Mouse (Mus musculus) stomach, embryonic 14.5 days (tissue): ENCODE measurements around the gene Hilpda. TPM values are rescaled to one million over a fixed set of nuclear protein-coding genes. Genes with fewer than 3 reads are reported as not detected.

Experiments
- ATAC-seq: fragments of 200-750 bp; cut with Nextera tagmentation; 2 replicates; pipeline ENCODE4 v1.8.0; 2017; ENCODE audit warnings: low read depth, moderate TSS enrichment; ENCODE audit not compliant: insufficient number of reproducible peaks, insufficient read depth, low FRiP score
- H3K27ac ChIP-seq: fragments of 300-500 bp; sonication (generic); 2 replicates; pipeline ENCODE4 v1.5.1; 2014; ENCODE audit warnings: mild to moderate bottlenecking, low read length, moderate library complexity, mixed read lengths
- H3K27me3 ChIP-seq: fragments of 300-500 bp; sonication (generic); 2 replicates; pipeline ENCODE4 v1.6.1; 2014; ENCODE audit warnings: low read length, control low read depth, mixed read lengths; ENCODE audit not compliant: control insufficient read depth, insufficient read depth
- H3K36me3 ChIP-seq: fragments of 300-500 bp; sonication (generic); 2 replicates; pipeline ENCODE4 v1.6.1; 2014; ENCODE audit warnings: mild to moderate bottlenecking, control low read depth, low read length, moderate library complexity, mixed read lengths; ENCODE audit not compliant: control insufficient read depth, insufficient read depth
- H3K4me1 ChIP-seq: fragments of 300-500 bp; sonication (generic); 2 replicates; pipeline ENCODE4 v1.6.1; 2014; ENCODE audit warnings: low read length, control low read depth, mixed read lengths; ENCODE audit not compliant: control insufficient read depth, insufficient read depth
- H3K4me2 ChIP-seq: fragments of 300-500 bp; sonication (generic); replicated peaks from 2 replicates; pipeline ENCODE4 v1.6.1; 2014; ENCODE audit warnings: low read depth, low read length, control low read depth
- H3K4me3 ChIP-seq: fragments of 300-500 bp; sonication (generic); 2 replicates; pipeline ENCODE4 v1.5.1; 2014; ENCODE audit warnings: low read depth, low read length, control low read depth
- H3K9ac ChIP-seq: fragments of 300-500 bp; sonication (generic); replicated peaks from 2 replicates; pipeline ENCODE4 v1.6.1; 2014; ENCODE audit warnings: low read depth, mild to moderate bottlenecking, control low read depth, low read length, moderate library complexity, mixed read lengths
- H3K9me3 ChIP-seq: fragments of 300-500 bp; sonication (generic); 2 replicates; pipeline ENCODE4 v1.6.1; 2016; ENCODE audit warnings: low read depth, low read length, control low read depth; ENCODE audit not compliant: control insufficient read depth
- WGBS: fragments of 180-500 bp; shearing (Covaris S2); extraction: QIAGEN DNeasy Blood & Tissue Kit; methylation state at CpG from one replicate; pipeline ENCODE4 v1.1.7; 2014; 5-methylcytosine and 5-hydroxymethylcytosine counted together
- polyA plus RNA-seq: library from polyadenylated mRNA; unstranded; fragments of >200 nt; fragmentation: Nextera tagmentation; extraction: Ambion mirVana; gene quantifications from 2 replicates; pipeline ENCODE4 v1.2.1, GENCODE M21; 2014

Hilpda gene
- polyA plus RNA-seq, 1 experiment from 2014 or later = 40.1 TPM

- H3K27ac ChIP-seq = no peak overlapping the region
- no peak for ATAC-seq
- no peaks in the 10 kb centered on the region for H3K27me3 ChIP-seq
- H3K9ac ChIP-seq = no peak overlapping the region
- H3K4me2 ChIP-seq = no peak overlapping the region
- no peaks in the 10 kb centered on the region for H3K4me1 ChIP-seq
- 60% methylated on average over 6 of the region's 6 CpGs for WGBS
- no peak overlapping the region for H3K4me3 ChIP-seq
- H3K36me3 ChIP-seq = no peaks in the 10 kb centered on the region
- H3K9me3 ChIP-seq = no peaks in the 10 kb centered on the region
Measured at GRCm38 (mm10) chr6:29263650-29264455, 8.4 kb upstream of the Hilpda start.

GRCm38 (mm10) chr6:29264456-29264781 is 7.9 kb upstream of the Hilpda start:
- no peak overlapping the region for H3K27ac ChIP-seq
- no peaks in the 10 kb centered on the region for H3K4me1 ChIP-seq
- no peak overlapping the region for H3K9ac ChIP-seq
- no peak for ATAC-seq
- H3K9me3 ChIP-seq = no peaks in the 10 kb centered on the region
- no peaks in the 10 kb centered on the region for H3K27me3 ChIP-seq
- H3K4me2 ChIP-seq = no peak overlapping the region
- H3K36me3 ChIP-seq = no peaks in the 10 kb centered on the region
- WGBS = 78% methylated on average over 3 of the region's 3 CpGs
- no peak overlapping the region for H3K4me3 ChIP-seq

GRCm38 (mm10) chr6:29266936-29267335 is 5.4 kb upstream of the Hilpda start:
- Histone ChIP-seq H3K4me1 (peaks cover 9% of the 10 kb centered on the region), H3K9me3 (no peaks in the 10 kb centered on the region), H3K4me3 (no peak overlapping the region), H3K27ac (no peak overlapping the region), H3K9ac (no peak overlapping the region), H3K36me3 (no peaks in the 10 kb centered on the region), H3K4me2 (no peak overlapping the region), H3K27me3 (no peaks in the 10 kb centered on the region)
- ATAC-seq = no peak
- WGBS = 36% methylated on average over 4 of the region's 4 CpGs

- no peak overlapping the region for H3K27ac ChIP-seq
- no peak for ATAC-seq
- no peak overlapping the region for H3K9ac ChIP-seq
- peaks cover 15% of the 10 kb centered on the region for H3K4me1 ChIP-seq
- no peak overlapping the region for H3K4me2 ChIP-seq
- no peak overlapping the region for H3K4me3 ChIP-seq
- H3K9me3 ChIP-seq = no peaks in the 10 kb centered on the region
- WGBS = 58% methylated on average over 6 of the region's 6 CpGs
- no peaks in the 10 kb centered on the region for H3K36me3 ChIP-seq
- no peaks in the 10 kb centered on the region for H3K27me3 ChIP-seq
Measured at GRCm38 (mm10) chr6:29269006-29269668, 3.2 kb upstream of the Hilpda start.

GRCm38 (mm10) chr6:29270961-29271360 is 1.3 kb upstream of the Hilpda start:
- no peak for ATAC-seq
- no peaks in the 10 kb centered on the region for H3K27me3 ChIP-seq
- H3K27ac ChIP-seq = no peak overlapping the region
- no peak overlapping the region for H3K4me3 ChIP-seq
- no peaks in the 10 kb centered on the region for H3K9me3 ChIP-seq
- peaks cover 15% of the 10 kb centered on the region for H3K4me1 ChIP-seq
- no peak overlapping the region; the same call in 1 of the 2 replicates for H3K4me2 ChIP-seq
- H3K36me3 ChIP-seq = peaks cover 9% of the 10 kb centered on the region
- WGBS = 4% methylated on average over 8 of the region's 8 CpGs
- H3K9ac ChIP-seq = no peak overlapping the region

GRCm38 (mm10) chr6:29276746-29277145 is 4.5 kb downstream of the Hilpda start:
- no peaks in the 10 kb centered on the region for H3K27me3 ChIP-seq
- no peak overlapping the region for H3K4me3 ChIP-seq
- no peak overlapping the region for H3K9ac ChIP-seq
- H3K9me3 ChIP-seq = no peaks in the 10 kb centered on the region
- 68% methylated on average over 5 of the region's 5 CpGs for WGBS
- H3K27ac ChIP-seq = no peak overlapping the region
- H3K36me3 ChIP-seq = peaks cover 9% of the 10 kb centered on the region
- ATAC-seq = no peak
- H3K4me2 ChIP-seq = no peak overlapping the region
- 0 out of 2 replicates have a peak, but pooled peaks cover 7% of the 10 kb centered on the region for H3K4me1 ChIP-seq

GRCm38 (mm10) chr6:29278513-29279267 is 6.4 kb downstream of the Hilpda start:
- Histone ChIP-seq H3K4me3 (no peak overlapping the region), H3K36me3 (peaks cover 9% of the 10 kb centered on the region), H3K4me2 (no peak overlapping the region), H3K27me3 (no peaks in the 10 kb centered on the region), H3K9ac (no peak overlapping the region), H3K27ac (no peak overlapping the region), H3K4me1 (0 out of 2 replicates have a peak, but pooled peaks cover 5% of the 10 kb centered on the region), H3K9me3 (no peaks in the 10 kb centered on the region)
- peak; percentile 49; the same call in 1 of the 2 replicates for ATAC-seq
- 27% methylated on average over 8 of the region's 8 CpGs for WGBS

- Histone ChIP-seq H3K36me3 (peaks cover 9% of the 10 kb centered on the region), H3K27me3 (no peaks in the 10 kb centered on the region), H3K27ac (no peak within 1 kb of the TSS), H3K4me2 (no peak within 1 kb of the TSS), H3K4me1 (no peaks in the 10 kb centered on the region), H3K9ac (no peak within 1 kb of the TSS), H3K9me3 (no peaks in the 10 kb centered on the region), H3K4me3 (no peak within 1 kb of the TSS)
- ATAC-seq = no peak
- 79% methylated on average over 8 of the region's 8 CpGs for WGBS
Measured at GRCm38 (mm10) chr6:29279293-29279692, 7.0 kb downstream of the Hilpda start, which contains the start of gene Fam71f2. Fam71f2 (plus strand) TSS chr6:29279593.
